Mouse (Mus musculus) CD8-positive naive resting alpha-beta T cell, adult 57 days (primary cell): ENCODE data around the gene Olfml2b. TPM values are rescaled to one million over a fixed set of nuclear protein-coding genes. Genes with fewer than 3 reads are reported as not detected.

Source experiments
- total RNA-seq: library from RNA; stranded (reverse); gene quantifications from one replicate; pipeline ENCODE4 v1.2.4, GENCODE M21; 2023

Gene Olfml2b
- not detected for total RNA-seq

DNA sequence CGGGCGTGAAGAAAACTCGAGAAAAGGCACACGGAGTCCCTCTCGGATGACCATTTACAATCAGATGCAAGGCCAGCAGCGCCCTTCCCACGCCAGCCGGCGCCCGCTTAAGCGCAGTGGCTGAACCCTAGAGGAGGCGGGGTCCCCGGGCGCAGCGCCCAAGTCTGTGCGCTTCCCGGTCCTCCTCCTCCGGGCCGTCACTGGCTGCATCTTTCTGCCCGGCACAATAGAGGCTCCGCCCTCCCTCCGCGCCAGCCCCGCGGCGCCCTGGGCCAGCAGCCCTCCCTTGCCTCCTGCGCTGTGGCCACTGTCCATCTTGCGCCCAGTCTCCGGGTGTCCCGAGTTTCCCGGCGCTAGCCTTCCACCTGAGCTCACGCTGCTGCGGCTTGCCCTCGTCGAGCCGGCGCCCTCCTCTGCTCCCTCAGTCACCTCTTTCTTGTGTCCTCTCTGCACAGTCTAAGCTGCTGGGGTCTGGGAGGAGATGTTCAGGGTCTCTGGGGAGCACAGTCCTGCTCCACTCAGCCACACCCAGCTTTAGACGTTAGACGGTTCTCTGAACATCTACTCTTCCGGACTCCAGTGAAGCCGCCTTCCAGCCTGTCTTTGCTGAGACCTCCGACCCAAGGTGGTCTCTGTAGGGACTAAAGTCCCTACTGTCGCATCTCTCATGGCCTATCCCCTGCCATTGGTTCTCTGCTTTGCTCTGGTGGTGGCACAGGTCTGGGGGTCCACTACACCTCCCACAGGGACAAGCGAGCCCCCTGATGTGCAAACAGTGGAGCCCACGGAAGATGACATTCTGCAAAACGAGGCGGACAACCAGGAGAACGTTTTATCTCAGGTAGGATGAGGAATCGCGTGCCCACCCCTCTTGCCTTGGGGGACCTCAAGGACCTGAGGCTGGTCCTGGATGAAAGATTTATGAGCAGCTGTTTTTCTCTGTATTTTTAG, at the start of gene Olfml2b:
Gene Olfml2b, plus strand, starts transcription at position 278 of the 951 bp plus-strand sequence.

Other genes starting within 250 kb of the Olfml2b start
- 0.21 TPM for gene Nos1ap, start 54.7 kb upstream of the Olfml2b start, total RNA-seq
- gene Atf6, start 223.2 kb downstream of the Olfml2b start, total RNA-seq, result 8.9 TPM
- gene Gm26620, start 240.5 kb downstream of the Olfml2b start, total RNA-seq, result not detected
- 14.8 TPM for gene Dusp12, start 241.0 kb downstream of the Olfml2b start, total RNA-seq